Mouse (Mus musculus): ENCODE results near the gene Kcng4.

The Kcng4 gene

DNA sequence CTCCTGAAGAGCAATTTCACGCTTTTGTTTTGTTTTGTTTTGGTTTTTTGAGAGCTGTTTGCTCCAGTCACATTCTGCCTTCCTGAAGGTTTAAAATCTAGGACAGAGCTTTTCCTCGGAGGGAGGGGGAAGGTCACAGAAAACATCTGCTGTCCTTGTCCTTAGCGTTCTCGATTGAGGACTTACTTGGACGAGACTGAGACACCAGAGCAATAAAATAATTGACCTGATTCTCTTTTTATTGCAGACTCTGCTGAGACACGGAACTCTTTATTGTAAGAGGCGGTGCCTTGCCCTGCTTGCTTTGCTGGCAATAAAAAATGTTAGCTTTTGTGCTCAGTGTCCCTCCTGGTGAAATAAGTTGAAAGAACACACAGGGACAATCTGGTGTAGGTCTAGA, 4.3 kb upstream of the Kcng4 start:
- DNase-seq: no peak

DNA sequence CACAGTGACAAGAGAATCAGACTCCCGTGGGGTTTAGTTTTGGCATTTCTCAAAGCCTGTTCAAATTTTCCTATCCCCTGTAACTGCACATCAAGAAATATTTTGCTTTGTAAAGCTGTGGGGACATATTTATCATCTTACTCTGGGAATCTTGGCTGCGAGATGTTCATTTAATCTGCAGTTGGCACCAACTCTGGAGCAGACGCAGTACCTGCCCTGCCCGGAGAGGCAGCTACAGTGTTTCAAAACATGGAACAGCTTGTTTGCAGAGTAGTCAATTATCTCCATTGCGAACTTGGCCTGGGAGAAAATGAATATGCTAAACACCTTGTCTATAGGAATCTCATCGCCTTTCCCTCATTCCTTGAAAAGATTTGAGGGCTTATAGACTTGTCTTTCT, 2.8 kb upstream of the Kcng4 start:
- DNase-seq: no peak

DNA sequence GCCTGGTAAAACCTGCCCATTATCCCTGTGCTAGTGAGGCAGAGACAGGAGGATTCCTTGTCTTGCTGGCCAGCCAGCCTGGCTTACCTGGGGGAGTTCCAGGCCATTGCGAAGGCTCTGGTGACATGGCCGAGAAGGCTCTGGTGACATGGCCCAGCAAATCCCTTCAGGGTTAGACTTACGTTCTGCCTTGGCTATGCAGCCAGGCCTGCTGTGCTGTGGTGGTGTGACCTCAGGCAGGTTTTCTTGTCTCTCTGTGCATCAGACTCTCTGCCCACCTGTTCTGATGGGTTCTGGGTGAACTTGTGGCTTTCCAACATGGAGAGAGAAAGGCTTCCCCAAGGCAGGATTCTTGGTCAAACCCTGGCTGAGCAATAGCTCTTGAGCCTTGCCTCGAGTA, 1.9 kb upstream of the Kcng4 start:
- DNase-seq: no peak

DNA sequence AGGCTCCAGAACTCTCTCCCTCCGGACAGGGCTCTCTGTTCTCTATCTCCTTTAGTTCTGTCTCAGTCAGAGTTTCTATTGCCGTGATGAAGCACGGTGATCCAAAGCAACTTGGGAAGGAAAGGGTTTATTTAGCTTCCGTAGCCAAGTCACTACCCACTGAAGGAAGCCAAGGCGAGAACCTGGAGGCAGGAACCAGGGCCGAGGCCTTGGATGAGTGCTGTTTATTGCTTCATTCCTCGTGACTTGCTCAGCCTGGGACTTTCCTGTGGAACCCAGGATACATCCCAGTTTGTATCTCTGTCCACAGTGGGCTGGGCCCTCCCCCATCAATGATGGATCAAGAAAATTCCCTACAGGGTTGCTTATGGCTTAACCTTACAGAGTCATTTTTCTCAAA, 1.3 kb upstream of the Kcng4 start:
- no peak for DNase-seq

DNA sequence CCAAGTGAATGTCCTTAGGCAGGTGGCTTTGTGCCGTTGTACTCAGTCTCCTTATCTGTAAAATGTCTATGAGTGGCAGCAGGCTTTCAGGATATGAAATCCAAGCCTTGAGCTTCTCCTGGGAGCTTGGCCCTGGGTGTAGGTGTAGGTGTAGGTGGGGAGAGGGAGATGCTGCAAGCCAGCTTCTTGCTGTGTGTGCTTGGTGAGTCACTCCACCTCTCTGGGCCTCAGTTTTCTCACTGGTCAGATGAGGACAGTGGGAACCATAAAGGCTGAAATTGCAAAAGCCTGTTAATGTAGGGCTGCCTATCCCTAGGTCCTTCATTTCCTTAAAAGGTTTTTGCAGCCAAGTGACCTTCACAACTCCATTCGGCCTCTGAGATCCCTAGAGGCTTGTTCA, 478 bp upstream of the Kcng4 start:
- no peak for DNase-seq

DNA sequence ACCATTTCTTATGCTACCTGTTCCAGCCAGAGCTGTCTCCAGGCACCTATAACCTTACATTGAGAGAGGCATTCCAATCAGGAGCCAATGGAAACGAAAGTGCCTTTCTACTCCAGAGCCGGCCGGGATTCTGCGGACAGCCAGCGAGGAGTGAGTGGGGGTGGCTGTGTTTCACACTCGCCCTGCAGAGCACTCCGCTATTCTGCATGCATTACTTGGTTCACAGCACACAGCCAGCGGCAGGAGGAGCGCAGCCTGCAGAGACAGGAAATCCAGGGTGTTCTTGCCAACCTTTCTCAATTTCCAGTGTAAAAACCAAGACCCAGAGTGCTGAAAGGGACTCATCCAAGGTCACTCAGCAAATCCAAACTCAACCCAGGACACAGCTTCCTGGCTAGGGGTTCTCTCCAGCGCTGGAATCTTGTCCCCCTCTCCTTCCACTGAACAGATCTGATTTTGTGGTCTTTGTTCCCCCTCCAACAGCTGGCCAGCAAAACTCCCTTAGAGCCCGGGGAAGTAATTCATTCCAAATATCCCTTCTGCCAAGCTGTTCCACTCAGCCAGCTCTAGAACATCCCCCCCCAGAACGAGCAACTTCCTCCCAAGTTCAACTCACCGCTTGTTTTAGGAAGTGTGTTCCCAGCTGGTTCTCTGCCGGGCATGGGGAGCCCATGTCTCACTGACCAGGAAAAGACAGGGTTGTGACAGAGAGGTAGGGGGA, 704 bp downstream of the Kcng4 start:
- no peak for DNase-seq

DNA sequence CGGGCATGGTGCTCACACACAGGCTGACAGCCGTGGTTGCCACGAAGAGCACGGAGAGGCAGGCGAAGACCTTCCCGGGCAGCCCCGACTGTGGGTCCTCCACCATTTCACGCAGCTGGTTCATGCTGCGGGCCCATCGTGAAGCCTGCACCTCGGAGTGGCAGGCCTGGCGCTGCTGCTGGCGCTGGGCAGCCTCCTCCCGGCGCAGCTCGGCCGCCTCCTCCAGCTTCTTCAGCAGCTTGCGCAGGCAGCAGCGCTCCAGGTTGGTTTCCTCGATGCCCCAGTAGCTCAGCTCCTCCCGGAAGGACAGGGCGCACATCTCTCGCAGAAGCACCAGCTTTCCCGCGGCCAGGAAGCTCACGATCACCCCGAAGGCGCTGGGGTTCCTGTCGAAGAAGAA, 2.6 kb downstream of the Kcng4 start:
- no peak for DNase-seq

DNA sequence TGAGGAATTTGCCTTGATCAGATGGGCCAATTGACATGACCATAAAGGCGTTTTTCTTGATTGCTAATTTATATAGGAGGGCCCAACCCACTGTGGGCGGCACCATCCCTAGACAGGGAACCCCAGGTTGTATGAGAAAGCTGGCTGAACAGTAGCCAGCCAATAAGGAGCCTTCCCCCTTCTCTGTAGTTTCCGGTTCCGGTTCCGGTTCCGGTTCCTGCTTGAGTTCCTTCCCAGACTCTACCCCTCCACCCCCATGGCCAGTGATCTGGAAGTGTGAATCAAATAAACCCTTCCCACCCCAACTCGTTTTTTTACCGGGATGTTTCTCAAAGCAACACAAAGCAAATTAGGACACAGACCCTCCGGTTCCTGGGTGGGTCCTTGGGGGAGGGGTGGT, 3.2 kb downstream of the Kcng4 start:
- no peak for DNase-seq

DNA sequence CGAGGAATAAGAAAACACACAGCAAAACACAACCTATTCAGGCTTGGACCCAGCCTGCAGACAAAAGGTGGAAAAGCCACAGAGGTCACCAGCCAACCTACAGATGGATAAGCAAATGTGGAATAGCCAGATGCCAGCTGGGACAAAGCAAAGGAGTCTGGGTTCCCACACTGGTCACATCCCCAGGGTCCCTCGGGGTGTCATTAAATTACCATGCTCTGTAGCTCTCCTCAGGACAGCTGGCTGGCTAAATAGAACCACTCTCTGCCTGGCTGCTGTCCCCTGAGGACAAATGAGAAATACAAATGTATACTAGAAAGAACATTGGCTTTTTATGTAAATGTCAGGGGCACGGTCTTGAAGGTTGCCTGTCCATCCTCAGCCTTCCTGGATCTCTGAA, 4.6 kb downstream of the Kcng4 start:
- DNase-seq: no peak

DNA sequence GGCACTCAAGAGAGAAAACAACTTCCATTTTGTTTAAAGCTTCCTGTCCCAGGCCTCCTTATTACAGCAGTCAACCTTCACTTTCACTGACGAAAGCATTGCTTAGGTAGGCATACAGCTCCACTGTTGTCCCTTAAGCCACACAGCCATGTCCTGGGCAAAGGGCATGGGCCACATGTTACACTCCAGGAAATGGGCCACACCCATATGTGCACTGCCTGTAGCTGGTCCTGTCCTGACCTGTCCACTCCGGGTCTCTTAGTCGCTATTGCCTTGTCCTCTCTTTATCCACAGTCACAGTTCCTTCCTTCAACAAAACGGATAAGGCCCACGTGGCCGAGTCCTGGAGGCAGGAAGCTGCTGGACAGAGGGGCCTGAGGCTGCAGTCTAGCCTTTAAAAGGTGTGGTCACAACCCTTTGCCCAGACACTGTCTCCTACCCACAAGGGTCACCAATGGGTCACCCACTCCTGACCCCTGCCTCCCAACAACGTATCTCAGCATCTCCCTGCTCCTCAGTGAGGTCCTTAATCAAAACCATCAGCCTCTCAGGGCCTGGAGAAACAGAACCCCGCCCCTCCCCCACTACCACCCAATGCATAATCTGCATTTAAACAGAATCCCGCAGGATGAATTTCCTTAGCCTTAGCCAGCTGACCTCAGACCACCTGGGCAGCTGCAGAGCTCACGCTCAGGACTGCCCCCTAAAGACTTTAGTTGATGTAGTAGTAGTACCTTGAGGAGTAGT, 7.7 kb downstream of the Kcng4 start:
- no peak for DNase-seq

DNA sequence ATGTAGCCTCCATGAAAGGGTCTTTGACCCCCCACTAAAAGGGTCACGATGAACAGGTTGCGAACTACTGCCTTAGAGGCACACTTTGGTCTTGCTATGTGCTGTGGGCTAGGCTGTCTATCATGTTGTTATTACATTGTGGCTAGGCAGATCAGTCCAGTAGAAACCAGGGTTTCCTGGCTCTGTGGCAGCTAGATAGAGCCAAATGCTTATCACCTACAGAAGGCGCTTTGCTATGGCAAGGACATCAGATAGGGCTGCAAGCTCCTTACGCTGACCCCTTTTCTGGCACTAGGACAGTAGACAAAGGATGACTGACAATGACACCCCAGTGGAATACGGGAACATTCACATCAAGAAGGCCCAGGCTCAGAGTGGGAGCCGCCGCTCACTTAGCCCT, 8.3 kb downstream of the Kcng4 start:
- no peak for DNase-seq

DNA sequence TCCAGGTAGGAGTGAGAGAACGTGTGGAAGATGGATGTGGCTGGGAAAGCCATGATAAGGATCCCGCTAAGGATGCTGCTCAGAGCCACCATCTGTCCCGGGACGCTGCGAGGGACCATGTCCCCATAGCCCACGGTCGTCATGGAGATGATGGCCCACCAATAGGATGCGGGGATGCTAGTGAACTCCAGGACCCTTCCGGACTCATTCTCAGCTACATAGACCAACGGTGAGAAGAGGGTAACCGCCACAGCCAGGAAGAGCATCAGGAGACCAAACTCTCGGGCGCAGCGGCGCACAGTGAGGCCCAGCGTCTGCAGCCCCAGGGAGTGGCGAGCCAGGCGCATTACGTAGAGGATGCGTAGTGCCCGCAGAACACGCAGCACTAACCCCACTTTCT, 9.7 kb downstream of the Kcng4 start:
- no peak for DNase-seq

DNA sequence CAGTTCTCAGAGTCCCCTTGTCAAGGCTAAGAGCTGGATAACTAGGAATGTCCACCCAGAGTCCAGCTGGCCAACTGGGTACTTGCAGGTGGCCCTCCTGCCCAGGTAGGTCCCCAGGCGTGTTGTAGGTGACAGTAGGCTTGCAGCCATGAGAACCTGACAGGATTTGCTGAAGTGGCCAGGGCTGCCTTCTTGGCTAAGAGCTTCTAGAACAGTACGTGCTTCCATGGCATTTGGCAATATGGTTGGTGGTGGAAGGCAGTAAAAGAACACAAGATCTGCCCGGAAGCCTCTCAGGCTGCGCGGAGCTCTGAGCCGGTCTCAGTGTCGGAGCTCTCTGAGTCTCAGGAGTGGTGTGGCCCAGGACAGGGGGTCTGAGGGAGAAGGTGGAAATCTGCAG, 10.6 kb downstream of the Kcng4 start:
- no peak for DNase-seq

DNA sequence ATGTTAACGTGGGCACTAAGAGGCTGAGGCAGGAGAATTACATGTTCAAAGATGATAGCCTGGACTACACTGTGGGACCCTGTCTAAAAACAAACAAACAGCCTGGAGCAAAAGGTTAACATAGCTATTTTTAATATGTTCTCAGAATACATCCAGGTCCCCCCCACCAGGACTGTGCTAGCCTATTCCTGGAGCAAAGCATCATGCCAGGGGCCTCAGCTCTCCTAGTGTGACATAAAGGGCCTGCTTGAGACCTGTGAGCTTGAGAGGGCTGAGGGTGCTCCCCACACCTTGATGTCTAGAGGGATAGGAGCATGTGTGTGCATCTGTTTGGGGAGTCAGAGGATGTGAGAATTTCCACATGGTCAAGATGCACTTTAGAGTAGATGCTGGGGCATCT, 11.7 kb downstream of the Kcng4 start:
- DNase-seq: no peak

DNA sequence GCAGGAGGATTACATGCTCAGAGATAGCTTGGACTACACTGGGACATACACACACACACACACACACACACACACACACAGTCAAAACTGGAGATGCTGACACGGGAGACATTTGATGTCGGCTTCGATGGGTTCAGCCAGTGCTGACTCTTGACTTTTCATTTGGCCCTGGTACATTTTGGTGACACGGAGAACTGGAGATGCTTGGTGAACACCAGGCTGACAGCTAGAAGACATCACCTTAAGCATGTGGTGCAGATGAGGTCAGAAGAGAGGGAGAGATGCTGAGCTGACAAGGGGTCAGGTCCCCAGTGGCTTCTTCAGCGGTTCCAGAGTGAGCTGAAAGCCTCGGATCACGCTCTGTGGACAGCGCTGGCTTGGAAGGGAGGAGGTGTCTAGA, 12.4 kb downstream of the Kcng4 start:
- no peak for DNase-seq

DNA sequence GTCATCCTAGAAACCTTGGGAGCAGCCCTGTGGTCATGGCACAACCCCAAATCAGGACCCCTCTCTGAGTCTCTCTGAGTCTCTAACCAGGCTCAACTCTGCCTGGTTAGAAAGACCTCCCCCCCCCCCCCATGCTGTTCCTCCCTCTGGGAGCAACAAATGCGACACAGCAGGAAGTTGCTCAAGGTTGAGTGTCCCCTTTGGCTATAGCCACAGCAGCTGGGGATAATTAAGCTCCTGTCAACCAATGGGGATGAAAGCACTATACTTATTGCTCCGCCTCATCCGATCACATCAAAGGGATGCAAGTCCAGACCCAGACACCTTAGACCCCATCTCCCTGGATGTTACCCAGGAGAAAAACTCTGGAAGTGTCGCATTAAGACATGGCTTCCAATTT, 12.9 kb downstream of the Kcng4 start:
- no peak for DNase-seq

DNA sequence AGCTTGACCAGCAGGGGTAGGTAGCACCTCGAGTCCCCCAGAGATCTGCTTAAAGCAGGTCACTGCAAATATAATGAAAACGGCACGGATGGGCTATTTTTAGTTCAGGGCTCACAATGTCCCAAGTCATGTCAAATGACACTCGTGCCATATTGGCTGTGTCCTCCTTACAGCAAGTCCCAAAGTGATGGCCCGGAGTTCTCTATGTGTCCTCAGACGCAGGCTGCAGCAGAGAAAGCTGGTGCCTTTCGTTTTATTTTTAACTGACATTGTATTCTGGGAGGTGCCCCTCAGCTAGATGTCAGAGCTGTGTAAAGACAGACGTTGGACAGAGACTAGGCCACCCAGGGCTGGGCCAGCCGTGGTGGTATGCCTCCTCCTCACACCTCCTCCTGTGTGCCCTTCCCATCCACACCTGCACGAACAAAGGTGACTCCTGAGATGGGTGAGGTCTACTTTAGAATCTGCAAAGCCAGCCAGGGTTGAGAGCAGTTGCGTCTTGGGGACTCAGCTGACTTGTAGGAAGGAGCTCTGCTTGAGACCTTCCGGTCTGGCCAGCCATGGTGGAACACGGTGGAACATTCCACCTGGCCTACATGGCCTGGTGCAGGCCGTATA, 14.5 kb downstream of the Kcng4 start:
- no peak for DNase-seq

DNA sequence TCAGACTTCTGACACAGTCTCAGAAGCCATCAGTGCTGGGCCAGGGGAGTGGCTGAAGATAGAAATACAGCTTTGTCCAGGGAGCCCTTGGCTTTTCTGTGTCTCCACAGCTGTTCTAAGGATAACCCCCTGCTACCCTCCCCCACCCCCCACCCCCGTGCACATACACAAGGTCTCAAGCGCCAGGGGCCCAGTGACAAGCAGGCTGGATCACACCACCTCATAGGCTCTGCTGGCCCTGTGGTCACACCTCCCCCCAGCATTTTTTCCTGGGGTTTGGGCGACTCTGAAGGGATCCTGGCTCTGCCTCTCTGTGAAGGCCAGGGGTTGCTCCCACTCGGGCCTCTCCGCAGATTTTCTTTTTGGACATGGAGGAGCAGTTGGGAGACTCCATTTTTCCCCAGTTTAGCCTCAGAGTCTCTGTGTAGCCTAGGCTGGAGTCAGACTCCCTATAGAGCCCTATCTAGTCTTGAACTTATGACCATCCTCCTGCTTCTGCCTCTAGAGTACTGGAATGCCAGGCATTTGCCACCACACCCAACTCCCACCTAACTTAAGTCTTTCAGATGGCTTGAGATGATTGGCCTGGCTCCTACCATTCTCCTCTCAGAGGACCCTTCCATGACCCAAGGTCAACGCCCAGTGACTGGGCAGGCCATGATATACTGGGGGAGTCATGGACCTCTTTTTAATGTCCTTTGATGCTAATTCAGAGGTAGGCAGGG, 15.2 kb downstream of the Kcng4 start:
- DNase-seq: no peak

DNA sequence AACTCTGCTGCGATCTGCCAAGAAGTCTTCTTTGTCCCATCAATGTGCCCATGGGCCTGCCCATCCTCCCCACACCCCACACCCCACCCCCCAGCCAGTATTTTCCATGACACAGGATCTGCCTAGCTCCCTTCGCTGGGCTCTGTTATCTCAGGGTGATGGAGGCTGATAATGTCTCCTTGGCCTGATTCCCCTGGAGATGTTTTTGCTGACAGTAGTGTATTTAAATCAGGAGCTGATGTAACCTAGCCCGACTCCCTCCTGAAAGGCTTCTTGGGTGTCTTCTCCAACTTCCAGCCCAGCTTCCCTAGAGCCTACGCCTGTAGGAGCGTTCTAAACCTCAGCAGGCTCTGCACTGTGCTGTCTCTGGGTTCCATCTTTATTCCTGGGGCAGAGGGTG, 16.6 kb downstream of the Kcng4 start:
- DNase-seq: no peak

DNA sequence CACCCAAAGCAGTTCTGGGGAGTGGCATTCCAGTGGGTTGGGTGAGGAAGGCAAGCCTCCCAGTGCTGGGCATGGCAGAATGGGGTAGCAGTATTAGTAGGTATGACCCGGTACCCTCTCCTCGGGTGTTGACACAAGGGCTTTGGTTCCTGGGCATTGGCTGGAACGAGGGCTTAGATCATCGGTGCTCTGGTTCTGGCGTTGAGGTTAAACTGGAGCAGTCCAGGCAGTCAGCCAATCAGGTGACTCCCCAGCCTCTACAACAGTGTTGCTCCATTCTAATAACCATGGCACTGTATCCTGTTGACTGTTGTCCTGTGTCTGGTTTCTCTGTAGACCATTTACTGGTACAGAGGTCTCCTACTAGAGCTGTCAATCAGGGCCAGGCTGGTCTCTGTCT, 17.9 kb downstream of the Kcng4 start:
- no peak for DNase-seq

DNA sequence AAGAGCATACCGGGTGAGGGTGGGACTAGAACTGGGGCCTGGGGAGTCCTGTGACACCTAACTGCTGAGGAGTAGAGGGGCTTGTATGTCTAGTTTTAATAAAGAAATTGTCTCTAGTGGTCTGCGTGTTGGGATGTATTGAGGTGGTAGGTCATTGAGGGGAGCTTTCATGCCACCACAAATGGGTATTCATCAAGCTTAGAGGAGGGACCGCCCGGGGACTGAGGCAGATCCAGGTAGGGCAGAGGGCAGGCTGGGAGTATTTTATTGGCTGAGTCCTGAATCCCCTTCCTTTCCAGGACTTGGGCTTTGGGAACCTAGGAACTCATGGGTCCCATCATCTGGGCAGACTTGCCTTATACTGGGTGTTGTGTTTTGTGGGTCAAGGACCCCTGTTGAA, 18.7 kb downstream of the Kcng4 start:
- DNase-seq: no peak

DNA sequence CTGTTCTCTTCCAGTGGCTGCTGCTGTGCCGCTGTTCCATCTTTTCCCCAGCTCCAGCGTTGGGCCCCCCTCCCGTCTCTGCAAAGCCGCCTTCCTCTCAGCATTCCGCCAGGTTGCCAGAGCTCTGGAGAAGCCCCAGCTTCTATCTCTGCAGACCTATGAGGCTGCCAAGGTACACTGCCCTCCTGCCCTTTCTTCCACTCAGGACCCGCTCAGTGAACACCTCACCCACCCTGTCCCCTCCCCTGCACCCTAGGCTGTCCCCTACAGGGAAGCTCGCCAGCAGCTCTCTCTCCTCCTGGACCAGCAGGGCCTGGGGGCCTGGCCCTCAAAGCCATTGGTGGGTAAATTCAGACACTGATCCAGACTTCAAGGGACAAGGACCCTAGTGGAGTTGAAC, 19.1 kb downstream of the Kcng4 start:
- no peak for DNase-seq

DNA sequence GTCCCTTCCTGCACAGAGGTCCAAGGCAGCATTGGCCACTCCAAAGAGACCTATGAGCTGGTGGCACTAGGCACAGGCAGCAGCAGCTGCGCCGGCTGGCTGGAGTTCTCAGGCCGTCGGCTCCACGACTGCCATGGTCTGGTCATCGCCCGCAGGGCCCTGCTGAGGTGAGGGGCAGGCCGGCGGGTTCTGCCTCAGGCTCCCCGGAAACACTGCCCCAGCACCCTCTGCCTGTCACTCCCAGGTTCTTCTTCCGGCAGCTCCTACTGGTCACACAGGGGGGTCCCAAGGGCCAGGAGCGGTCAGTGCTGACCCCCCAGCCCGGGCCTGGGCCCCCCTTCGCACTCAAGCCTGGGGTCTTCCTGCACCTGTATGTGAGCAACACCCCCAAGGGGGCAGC, 20.4 kb downstream of the Kcng4 start:
- DNase-seq: no peak

DNA sequence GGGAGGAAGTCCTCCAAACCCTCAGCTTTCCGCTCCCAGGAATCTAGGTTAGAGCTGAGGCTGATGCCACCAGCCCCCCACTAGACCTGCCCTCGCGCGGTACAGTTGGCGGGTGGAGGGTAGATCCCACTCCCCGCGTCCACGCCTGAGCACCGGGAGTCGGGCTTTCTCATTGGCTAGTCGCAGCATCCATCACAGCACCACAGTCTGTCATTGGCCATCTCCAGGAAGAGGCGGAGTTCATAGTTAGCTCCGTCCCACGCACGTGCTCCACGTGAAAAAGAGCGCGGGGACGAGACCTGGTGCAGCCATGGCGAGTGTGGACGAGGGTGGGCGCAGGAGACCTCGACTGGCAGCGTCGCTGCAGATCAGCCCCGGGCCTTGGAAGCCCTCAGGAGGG, 23.0 kb downstream of the Kcng4 start, which contains the start of gene Adad2:
TSS of gene Adad2 (plus strand) at position 277 of the 400 bp plus-strand sequence.
- DNase-seq: no peak

Data from cerebellum, adult 8-10 months (tissue).